Comparison of ENCODE assay signal across 10 mouse cellular contexts in the genomic region with DNA sequence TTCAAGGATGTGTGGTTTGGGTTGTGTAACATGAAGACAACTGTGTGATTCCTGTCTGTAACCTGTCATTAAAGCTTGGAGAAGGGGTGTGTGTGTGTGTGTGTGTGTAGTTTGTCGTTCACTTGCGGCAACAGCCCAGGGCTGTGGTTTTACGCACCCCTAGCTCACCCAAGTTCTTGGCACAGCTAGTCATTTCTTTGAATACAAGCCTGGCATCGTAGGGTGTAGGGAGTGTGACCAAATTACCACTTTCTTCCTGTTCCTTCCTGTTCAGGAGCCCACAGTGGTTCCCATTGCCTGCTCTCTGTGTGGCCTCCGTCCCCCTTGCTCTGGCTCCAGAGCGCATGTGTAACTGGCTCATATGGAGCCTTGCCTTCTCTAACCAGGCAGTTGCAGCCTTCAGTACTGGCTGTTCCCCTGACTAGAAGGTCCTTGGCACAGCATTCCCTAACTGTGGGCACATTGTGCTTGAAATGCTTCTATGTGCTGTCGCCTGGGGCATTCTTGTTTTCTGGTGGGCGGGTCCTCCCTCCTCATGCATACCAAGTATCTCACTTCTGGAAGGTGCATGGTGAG.
DNase-seq lines count a peak whose midpoint lies in the region; ATAC-seq lines count a peak whose summit lies in the region.
"Had no signal": no experiment of that assay in that cellular context is flagged by ENCODE, and none has a peak within 500 bp of the region (broad histone marks: within the 10 kb centered on the region; RNA-seq: fewer than 3 reads in every experiment).

No protein-coding gene starts in this region.

- peak; percentile 48; the same call in 1 of the 2 replicates for ATAC-seq in hindbrain, embryonic 13.5 days (ENCODE audit: low FRiP score)
- ATAC-seq in hindbrain, embryonic 11.5 days (ENCODE audit: low FRiP score) = no peak
- no peak for ATAC-seq in midbrain, embryonic 14.5 days (ENCODE audit: low FRiP score, low TSS enrichment)
- no peak for ATAC-seq in midbrain, embryonic 11.5 days (ENCODE audit: low FRiP score)
- peak; percentile 72; the same call in 1 of the 2 replicates for ATAC-seq in forebrain, embryonic 16.5 days
- ATAC-seq in neural tube, embryonic 15.5 days (ENCODE audit: low FRiP score) = no peak; the same call in 1 of the 2 replicates
- no peak for ATAC-seq in heart, embryonic 11.5 days (replicated peaks; ENCODE audit: insufficient number of reproducible peaks, low FRiP score, low TSS enrichment)

- H3K27me3 ChIP-seq in hindbrain, embryonic 13.5 days = no peaks in the 10 kb centered on the region
- H3K27me3 ChIP-seq in hindbrain, embryonic 11.5 days (ENCODE audit: control insufficient read depth, insufficient read depth, low read length) = no peaks in the 10 kb centered on the region
- H3K27me3 ChIP-seq in midbrain, embryonic 14.5 days (ENCODE audit: control insufficient read depth, insufficient read depth, low read length) = no peaks in the 10 kb centered on the region
- no peaks in the 10 kb centered on the region for H3K27me3 ChIP-seq in midbrain, embryonic 11.5 days (ENCODE audit: control insufficient read depth, insufficient read depth, low read length)
- no peaks in the 10 kb centered on the region for H3K27me3 ChIP-seq in forebrain, embryonic 16.5 days (replicated peaks; ENCODE audit: control insufficient read depth, insufficient read depth, low read length)
- H3K27me3 ChIP-seq in neural tube, embryonic 15.5 days (replicated peaks) = no peaks in the 10 kb centered on the region
- no peaks in the 10 kb centered on the region for H3K27me3 ChIP-seq in heart, embryonic 11.5 days (ENCODE audit: control insufficient read depth, insufficient read depth, low read length)
- H3K27me3 ChIP-seq: heart, embryonic 12.5 days had no signal

- WGBS in hindbrain, embryonic 13.5 days = 80% methylated on average over 8 of the region's 8 CpGs
- WGBS in hindbrain, embryonic 11.5 days = 89% methylated on average over 8 of the region's 8 CpGs
- WGBS in midbrain, embryonic 14.5 days = 88% methylated on average over 8 of the region's 8 CpGs
- WGBS in midbrain, embryonic 11.5 days = 90% methylated on average over 8 of the region's 8 CpGs
- WGBS in forebrain, embryonic 16.5 days = 57% methylated on average over 8 of the region's 8 CpGs
- 74% methylated on average over 8 of the region's 8 CpGs for WGBS in neural tube, embryonic 15.5 days
- 84% methylated on average over 8 of the region's 8 CpGs for WGBS in heart, embryonic 11.5 days (ENCODE audit: insufficient replicate concordance)

- H3K27ac ChIP-seq in hindbrain, embryonic 13.5 days = peak overlapping the region; percentile 44; the same call in 1 of the 2 replicates
- no peak overlapping the region for H3K27ac ChIP-seq in hindbrain, embryonic 11.5 days (ENCODE audit: low read depth, low read length)
- no peak overlapping the region for H3K27ac ChIP-seq in midbrain, embryonic 14.5 days (replicated peaks; ENCODE audit: low read depth, low read length)
- no peak overlapping the region for H3K27ac ChIP-seq in midbrain, embryonic 11.5 days (ENCODE audit: low read depth, low read length)
- no peak overlapping the region for H3K27ac ChIP-seq in forebrain, embryonic 16.5 days (ENCODE audit: low read length)
- H3K27ac ChIP-seq in neural tube, embryonic 15.5 days (replicated peaks) = 0 out of 2 replicates have a peak overlapping the region, but pooled peaks have one; percentile 37
- H3K27ac ChIP-seq in heart, embryonic 11.5 days (ENCODE audit: low read depth, low read length) = no peak overlapping the region

- H3K9ac ChIP-seq in hindbrain, embryonic 13.5 days = 0 out of 2 replicates have a peak overlapping the region, but pooled peaks have one; percentile 13
- no peak overlapping the region for H3K9ac ChIP-seq in hindbrain, embryonic 11.5 days (ENCODE audit: low read depth, low read length)
- H3K9ac ChIP-seq in midbrain, embryonic 14.5 days (replicated peaks; ENCODE audit: low read length) = no peak overlapping the region
- no peak overlapping the region for H3K9ac ChIP-seq in midbrain, embryonic 11.5 days (ENCODE audit: low read length)
- H3K9ac ChIP-seq in forebrain, embryonic 16.5 days (replicated peaks; ENCODE audit: low read depth, low read length) = no peak overlapping the region
- no peak overlapping the region for H3K9ac ChIP-seq in neural tube, embryonic 15.5 days (replicated peaks)
- no peak overlapping the region for H3K9ac ChIP-seq in heart, embryonic 11.5 days (ENCODE audit: low read depth, low read length)
- H3K9ac ChIP-seq: heart, embryonic 12.5 days had no signal

- H3K4me1 ChIP-seq in hindbrain, embryonic 13.5 days (replicated peaks) = peaks cover 35% of the 10 kb centered on the region
- peaks cover 3% of the 10 kb centered on the region; the same call in 1 of the 2 replicates for H3K4me1 ChIP-seq in hindbrain, embryonic 11.5 days (replicated peaks; ENCODE audit: control insufficient read depth, insufficient read depth, low read length)
- H3K4me1 ChIP-seq in midbrain, embryonic 14.5 days (ENCODE audit: control insufficient read depth, insufficient read depth, low read length) = peaks cover 8% of the 10 kb centered on the region
- no peaks in the 10 kb centered on the region for H3K4me1 ChIP-seq in midbrain, embryonic 11.5 days (ENCODE audit: control insufficient read depth, insufficient read depth, low read length)
- H3K4me1 ChIP-seq in forebrain, embryonic 16.5 days (replicated peaks; ENCODE audit: control insufficient read depth, insufficient read depth, low read length) = peaks cover 17% of the 10 kb centered on the region
- H3K4me1 ChIP-seq in neural tube, embryonic 15.5 days = peaks cover 31% of the 10 kb centered on the region
- peaks cover 30% of the 10 kb centered on the region for H3K4me1 ChIP-seq in heart, embryonic 11.5 days (ENCODE audit: control insufficient read depth, insufficient read depth, low read length)

- H3K36me3 ChIP-seq in hindbrain, embryonic 13.5 days = no peaks in the 10 kb centered on the region
- H3K36me3 ChIP-seq in hindbrain, embryonic 11.5 days (ENCODE audit: control insufficient read depth, insufficient read depth, low read length) = no peaks in the 10 kb centered on the region
- H3K36me3 ChIP-seq in midbrain, embryonic 14.5 days (ENCODE audit: control insufficient read depth, insufficient read depth, low read length) = no peaks in the 10 kb centered on the region
- no peaks in the 10 kb centered on the region for H3K36me3 ChIP-seq in midbrain, embryonic 11.5 days (ENCODE audit: control insufficient read depth, insufficient read depth, low read length)
- H3K36me3 ChIP-seq in forebrain, embryonic 16.5 days (ENCODE audit: control insufficient read depth, insufficient read depth) = no peaks in the 10 kb centered on the region
- no peaks in the 10 kb centered on the region for H3K36me3 ChIP-seq in neural tube, embryonic 15.5 days
- no peaks in the 10 kb centered on the region for H3K36me3 ChIP-seq in heart, embryonic 11.5 days (ENCODE audit: control insufficient read depth, insufficient read depth, low read length)
- H3K36me3 ChIP-seq: heart, embryonic 12.5 days had no signal

- no peaks in the 10 kb centered on the region for H3K9me3 ChIP-seq in hindbrain, embryonic 13.5 days
- no peaks in the 10 kb centered on the region for H3K9me3 ChIP-seq in hindbrain, embryonic 11.5 days (ENCODE audit: control insufficient read depth, low read length)
- no peaks in the 10 kb centered on the region for H3K9me3 ChIP-seq in midbrain, embryonic 14.5 days (ENCODE audit: control insufficient read depth, low read length)
- H3K9me3 ChIP-seq in midbrain, embryonic 11.5 days (ENCODE audit: control insufficient read depth, low read length) = no peaks in the 10 kb centered on the region
- no peaks in the 10 kb centered on the region for H3K9me3 ChIP-seq in forebrain, embryonic 16.5 days (ENCODE audit: control insufficient read depth, low read length)
- no peaks in the 10 kb centered on the region for H3K9me3 ChIP-seq in neural tube, embryonic 15.5 days (replicated peaks)
- no peaks in the 10 kb centered on the region for H3K9me3 ChIP-seq in heart, embryonic 11.5 days (replicated peaks; ENCODE audit: control insufficient read depth, low read length)
- H3K9me3 ChIP-seq: heart, embryonic 12.5 days had no signal

- H3K4me2 ChIP-seq in hindbrain, embryonic 13.5 days = no peak overlapping the region
- no peak overlapping the region for H3K4me2 ChIP-seq in hindbrain, embryonic 11.5 days (replicated peaks; ENCODE audit: low read depth, low read length)
- no peak overlapping the region for H3K4me2 ChIP-seq in midbrain, embryonic 14.5 days (ENCODE audit: low read length)
- H3K4me2 ChIP-seq in midbrain, embryonic 11.5 days = no peak overlapping the region
- H3K4me2 ChIP-seq in forebrain, embryonic 16.5 days (ENCODE audit: low read length) = no peak overlapping the region
- H3K4me2 ChIP-seq in neural tube, embryonic 15.5 days = no peak overlapping the region
- no peak overlapping the region for H3K4me2 ChIP-seq in heart, embryonic 11.5 days
- H3K4me2 ChIP-seq: heart, embryonic 12.5 days had no signal

- DNase-seq in hindbrain, embryonic 11.5 days (ENCODE audit: low spot score) = no peak
- peak; percentile 28 for DNase-seq in midbrain, embryonic 14.5 days
- DNase-seq in midbrain, embryonic 11.5 days (ENCODE audit: low spot score, missing footprints) = no peak
- DNase-seq in T-cell, adult 2 months (ENCODE audit: low spot score) = no peak
- DNase-seq: adrenal gland, postnatal 25 days had no signal

- no peak overlapping the region for H3K4me3 ChIP-seq in hindbrain, embryonic 13.5 days
- H3K4me3 ChIP-seq in hindbrain, embryonic 11.5 days (ENCODE audit: low read depth, low read length) = no peak overlapping the region
- no peak overlapping the region for H3K4me3 ChIP-seq in midbrain, embryonic 14.5 days (replicated peaks; ENCODE audit: low read depth, low read length)
- no peak overlapping the region for H3K4me3 ChIP-seq in midbrain, embryonic 11.5 days (ENCODE audit: low read depth, low read length)
- no peak overlapping the region for H3K4me3 ChIP-seq in forebrain, embryonic 16.5 days (replicated peaks; ENCODE audit: low read length)
- no peak overlapping the region for H3K4me3 ChIP-seq in neural tube, embryonic 15.5 days (replicated peaks)
- no peak overlapping the region for H3K4me3 ChIP-seq in heart, embryonic 11.5 days (ENCODE audit: low read depth, low read length)
- H3K4me3 ChIP-seq: heart, embryonic 12.5 days had no signal

Comparison
In these comparisons a context has a peak if more than half of its experiments do, and no peak if none do; other contexts are left out.
1. ATAC-seq: peak in hindbrain, embryonic 13.5 days (single experiment) and forebrain, embryonic 16.5 days (single experiment); none in hindbrain, embryonic 11.5 days (single experiment), midbrain, embryonic 14.5 days (single experiment), midbrain, embryonic 11.5 days (single experiment), neural tube, embryonic 15.5 days (single experiment) and heart, embryonic 11.5 days (single experiment).
2. H3K27ac ChIP-seq: peak in hindbrain, embryonic 13.5 days (single experiment) and neural tube, embryonic 15.5 days (single experiment); none in hindbrain, embryonic 11.5 days (single experiment), midbrain, embryonic 14.5 days (single experiment), midbrain, embryonic 11.5 days (single experiment), forebrain, embryonic 16.5 days (single experiment) and heart, embryonic 11.5 days (single experiment).